Mouse (Mus musculus) bone marrow, adult 2 months (tissue): ENCODE data around the gene Gabpb1. TPM values are rescaled to one million over a fixed set of nuclear protein-coding genes. Genes with fewer than 3 reads are reported as not detected.

ENCODE experiments used
- H3K27ac ChIP-seq: fragments of 200-500 bp; 2 replicates; pipeline ENCODE4 v1.5.1; 2012; ENCODE audit warnings: low read depth, mild to moderate bottlenecking, control low read depth, inconsistent platforms, low read length; ENCODE audit not compliant: control insufficient read depth, poor library complexity, insufficient read depth
- H3K4me1 ChIP-seq: fragments of 200-500 bp; 2 replicates; pipeline ENCODE4 v1.6.1; 2011; ENCODE audit warnings: low read length; ENCODE audit not compliant: control insufficient read depth, insufficient read depth
- H3K4me3 ChIP-seq: fragments of 200-500 bp; replicated peaks from 2 replicates; pipeline ENCODE3; 2011; ENCODE audit warnings: mild to moderate bottlenecking, low read depth, low read length, control low read depth; ENCODE audit not compliant: control insufficient read depth
- CTCF ChIP-seq: fragments of 200-500 bp; IDR thresholded peaks from 2 replicates; pipeline ENCODE4 v1.5.1; 2011; ENCODE audit warnings: low read length, control low read depth; ENCODE audit not compliant: control insufficient read depth, insufficient read depth
- POLR2A ChIP-seq: fragments of 200-500 bp; IDR thresholded peaks from 2 replicates; pipeline ENCODE4 v1.6.1; 2011; ENCODE audit warnings: low read depth, mild to moderate bottlenecking, control low read depth, low read length, borderline replicate concordance; ENCODE audit not compliant: control insufficient read depth
- WGBS: fragments of 180-500 bp; shearing (Covaris S2); methylation state at CpG from one replicate; pipeline ENCODE4 v1.1.7; 2018; 5-methylcytosine and 5-hydroxymethylcytosine counted together
- polyA plus RNA-seq: library from polyadenylated mRNA; stranded (reverse); fragments of >200 nt; gene quantifications from 2 replicates; pipeline ENCODE4 v1.2.4, GENCODE M21; 2011; ENCODE audit warnings: low replicate concordance; ENCODE audit not compliant: missing spikeins, insufficient read depth, insufficient read length

Gabpb1 gene
- 13.9 and 17.8 TPM in 2 replicates for polyA plus RNA-seq

DNA sequence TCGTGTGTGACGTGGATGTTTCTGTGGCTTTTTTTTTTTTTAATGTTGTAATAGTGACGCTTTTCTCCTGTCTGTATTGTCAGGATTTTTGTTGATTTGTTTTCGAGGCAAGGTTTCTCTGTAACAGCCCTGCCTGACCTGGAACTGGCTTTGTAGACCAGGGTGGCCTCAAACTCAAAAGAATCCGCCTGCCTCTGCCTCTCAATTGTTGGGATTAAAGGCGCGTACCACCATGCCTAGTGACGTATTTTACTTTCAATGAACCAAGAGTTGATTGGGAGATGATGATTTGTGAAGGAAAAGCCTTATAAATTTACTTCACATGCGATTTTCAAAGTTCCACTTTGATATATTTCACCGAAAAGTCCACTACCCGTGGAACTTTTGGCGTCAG is at the start of gene Gabpb1:
TSS of gene Gabpb1 (minus strand) at position 216 of the 394 bp plus-strand sequence.
- 12% methylated on average over 12 of the region's 12 CpGs for WGBS
- peak within 1 kb of the TSS; percentile 96 for H3K27ac ChIP-seq
- TF ChIP-seq CTCF (no peak), POLR2A (no peak)
- H3K4me3 ChIP-seq, result peak within 1 kb of the TSS; percentile 82
- no peaks in the 10 kb centered on the region; the same call in 1 of the 2 replicates for H3K4me1 ChIP-seq

DNA sequence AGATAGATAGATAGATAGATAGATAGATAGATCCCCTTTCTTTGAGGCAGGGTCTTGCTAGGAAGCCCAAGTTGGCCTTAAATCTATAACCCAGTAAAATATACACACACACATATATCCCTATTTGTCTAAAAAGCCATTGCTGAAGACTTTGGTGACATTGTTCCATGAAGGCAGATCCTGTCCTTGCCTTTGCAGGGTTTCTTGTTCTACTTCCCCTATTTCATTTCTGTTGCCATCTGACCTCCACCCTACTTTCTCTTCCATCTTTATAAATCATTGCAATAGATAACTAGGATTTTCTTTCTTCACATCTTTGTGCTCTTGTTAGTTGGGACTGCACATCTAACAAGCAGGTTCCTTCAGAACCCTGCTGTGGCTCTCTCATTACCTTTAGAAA is 36.8 kb upstream of the Gabpb1 start:
- TF ChIP-seq POLR2A (no peak), CTCF (no peak)
- Histone ChIP-seq H3K4me1 (no peaks in the 10 kb centered on the region; the same call in 1 of the 2 replicates), H3K4me3 (no peak overlapping the region), H3K27ac (no peak overlapping the region)

DNA sequence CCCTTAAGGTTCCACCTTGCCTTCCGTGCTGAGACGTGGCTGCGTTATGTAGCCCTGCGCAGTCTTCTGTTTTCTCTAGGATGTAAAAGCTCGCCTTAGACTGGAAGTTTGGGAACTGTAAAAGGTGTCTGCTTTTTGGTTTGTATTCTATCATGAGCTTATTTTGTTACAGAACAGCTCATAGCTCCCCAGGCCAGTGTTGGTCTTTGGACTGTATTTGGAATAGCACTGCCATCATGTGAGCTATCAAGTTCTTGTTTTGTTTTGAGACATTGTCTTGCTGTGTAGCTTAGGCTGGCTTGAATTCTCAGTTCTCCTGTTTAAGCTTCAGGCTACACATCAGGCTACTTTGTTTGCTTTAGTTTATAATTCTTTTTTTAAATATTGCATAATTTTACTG is 36.4 kb upstream of the Gabpb1 start:
- WGBS, result 90% methylated on average over 5 of the region's 5 CpGs
- Histone ChIP-seq H3K4me3 (no peak overlapping the region), H3K4me1 (no peaks in the 10 kb centered on the region; the same call in 1 of the 2 replicates), H3K27ac (no peak overlapping the region)
- TF ChIP-seq POLR2A (no peak), CTCF (no peak)

GRCm38 (mm10) chr2:126708361-126708760 is 32.2 kb upstream of the Gabpb1 start:
- Histone ChIP-seq H3K27ac (no peak overlapping the region), H3K4me3 (no peak overlapping the region), H3K4me1 (no peaks in the 10 kb centered on the region; the same call in 1 of the 2 replicates)
- 11% methylated on average over 4 of the region's 4 CpGs for WGBS
- no peak for TF ChIP-seq CTCF
- no peak for TF ChIP-seq POLR2A

DNA sequence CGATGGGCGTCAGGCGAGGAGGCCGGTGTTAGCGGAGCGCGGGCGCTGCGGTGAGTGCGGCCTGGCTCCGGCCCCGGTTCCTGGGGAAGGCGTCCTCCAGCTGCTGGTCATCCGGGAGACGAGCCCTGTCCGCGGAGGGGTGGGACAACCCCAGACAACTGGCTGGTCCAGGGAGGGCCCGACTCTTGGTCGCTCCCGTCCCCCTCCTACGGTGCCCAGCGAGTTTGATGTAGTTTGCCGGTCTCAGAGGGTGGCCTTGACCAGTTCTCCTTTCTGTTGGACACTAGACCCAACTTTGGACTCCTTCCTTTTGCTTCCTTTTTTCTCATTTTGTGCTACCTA is 31.3 kb upstream of the Gabpb1 start:
- Histone ChIP-seq H3K4me1 (no peaks in the 10 kb centered on the region; the same call in 1 of the 2 replicates), H3K27ac (peak overlapping the region; percentile 75), H3K4me3 (peak overlapping the region; percentile 70)
- WGBS, result under 1% methylated on average over 23 of the region's 23 CpGs
- TF ChIP-seq POLR2A (no peak), CTCF (no peak)

GRCm38 (mm10) chr2:126706759-126707437 is 30.8 kb upstream of the Gabpb1 start, which contains the start of gene Usp8:
TSS of gene Usp8 (plus strand) at chr2:126707328.
- 2% methylated on average over 47 of the region's 47 CpGs for WGBS
- peak; percentile 97 for TF ChIP-seq POLR2A
- no peak for TF ChIP-seq CTCF
- peak within 1 kb of the TSS; percentile 75 for H3K27ac ChIP-seq

DNA sequence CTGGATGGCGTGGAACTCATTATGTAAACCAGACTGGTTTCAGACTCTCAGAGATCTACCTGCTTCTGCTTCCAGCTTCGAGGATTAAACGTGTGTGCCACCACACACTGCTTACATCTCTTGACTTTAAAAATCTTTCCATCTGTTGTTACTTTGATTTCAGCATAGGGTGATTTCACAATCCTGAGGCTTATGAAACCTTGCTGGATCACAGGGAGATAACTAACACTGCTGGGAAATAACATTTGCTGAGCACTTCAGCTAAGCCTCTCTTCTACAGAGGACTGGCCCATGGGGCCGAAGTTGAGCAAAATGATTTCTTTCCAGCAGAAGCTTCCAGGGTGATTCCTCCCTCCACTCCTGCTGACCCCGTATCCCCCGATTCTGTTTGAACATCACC is 19.1 kb upstream of the Gabpb1 start:
- H3K4me1 ChIP-seq, result no peaks in the 10 kb centered on the region; the same call in 1 of the 2 replicates
- no peak overlapping the region for H3K4me3 ChIP-seq
- no peak for TF ChIP-seq CTCF
- no peak for TF ChIP-seq POLR2A
- 46% methylated on average over 6 of the region's 6 CpGs for WGBS
- H3K27ac ChIP-seq, result no peak overlapping the region

More at GRCm38 (mm10) chr2:126706759-126707437, 30.8 kb upstream of the Gabpb1 start, which contains the start of gene Usp8:
- Histone ChIP-seq H3K4me1 (no peaks in the 10 kb centered on the region; the same call in 1 of the 2 replicates), H3K4me3 (peak within 1 kb of the TSS; percentile 70)

- H3K27ac ChIP-seq, result no peak overlapping the region
- no peak overlapping the region for H3K4me3 ChIP-seq
- H3K4me1 ChIP-seq, result no peaks in the 10 kb centered on the region; the same call in 1 of the 2 replicates
- WGBS, result 87% methylated on average over 3 of the region's 3 CpGs
- TF ChIP-seq CTCF, result no peak
- no peak for TF ChIP-seq POLR2A
Measured at GRCm38 (mm10) chr2:126691290-126691689, 15.2 kb upstream of the Gabpb1 start.
